Mouse (Mus musculus): Measurements from ENCODE around the gene Vmn2r81.
"Not testable (repeated sequence)": the region's sequence is repeated elsewhere in the genome, so short reads cannot be mapped to it uniquely, and the experiment has no call there.

Vmn2r81 gene

DNA sequence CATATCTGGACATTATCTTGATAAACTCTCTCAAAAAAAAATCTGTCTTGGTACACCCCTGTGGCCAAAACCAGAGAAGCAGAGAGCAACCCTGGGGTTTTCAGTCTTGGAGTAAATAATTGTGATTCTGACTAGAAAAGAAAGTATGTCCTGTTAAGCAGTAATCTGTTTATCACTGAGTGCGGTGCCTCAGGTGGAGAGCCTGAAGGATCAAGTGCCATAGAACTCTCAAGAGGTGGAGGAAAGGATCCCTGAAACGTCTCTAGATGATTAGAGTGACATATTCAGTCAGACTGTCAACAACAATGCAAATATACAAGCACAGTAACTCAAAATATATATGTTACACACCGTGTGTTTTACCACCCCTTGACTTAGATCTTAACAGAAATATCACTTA lies at the start of gene Vmn2r81:
Vmn2r81 (plus strand) TSS at position 301 of the 400 bp plus-strand sequence.
- not testable (repeated sequence) for DNase-seq (ENCODE audit: low spot score in 2 of 2)

DNA sequence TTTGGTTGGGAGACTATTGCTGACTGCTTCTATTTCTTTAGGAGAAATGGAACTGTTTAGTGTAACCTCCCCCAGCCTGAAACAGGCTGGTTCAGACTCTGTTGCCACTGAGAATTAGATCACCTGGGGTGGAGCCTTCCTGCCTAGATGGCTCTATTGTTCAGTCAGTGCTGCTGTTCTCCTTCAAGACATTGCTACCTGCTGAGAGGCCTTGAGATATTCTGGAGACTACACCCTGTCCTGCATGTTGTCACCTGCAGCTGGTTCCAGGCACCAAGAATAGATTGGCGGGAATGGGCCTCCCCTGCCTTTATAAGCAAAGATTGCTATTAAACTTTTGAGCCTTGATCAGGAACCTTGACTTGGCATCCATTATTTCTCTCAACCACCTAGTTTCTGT lies 47.5 kb upstream of the Vmn2r81 start:
- not testable (repeated sequence) for DNase-seq (ENCODE audit: low spot score in 2 of 2)

DNA sequence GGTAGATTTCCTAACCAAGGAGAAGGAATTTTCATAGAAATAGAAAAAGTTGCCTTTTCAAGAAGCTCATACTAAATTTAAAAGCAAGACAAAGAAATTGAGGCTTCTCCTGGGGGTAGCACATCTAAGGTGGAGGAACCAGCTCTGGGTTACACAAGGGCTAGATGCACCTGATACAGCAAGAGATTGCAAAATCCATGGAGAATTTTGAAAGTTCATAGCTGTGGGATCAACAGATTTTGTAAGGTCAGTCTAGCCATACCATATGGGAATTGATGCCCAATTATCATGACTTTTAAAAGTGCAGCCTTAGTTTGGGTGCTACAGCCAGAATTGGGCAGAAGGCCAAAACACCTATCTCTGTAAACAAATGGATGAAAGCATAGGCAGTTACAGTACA lies 27.1 kb upstream of the Vmn2r81 start:
- no peak for DNase-seq (ENCODE audit: low spot score in 2 of 2)

DNA sequence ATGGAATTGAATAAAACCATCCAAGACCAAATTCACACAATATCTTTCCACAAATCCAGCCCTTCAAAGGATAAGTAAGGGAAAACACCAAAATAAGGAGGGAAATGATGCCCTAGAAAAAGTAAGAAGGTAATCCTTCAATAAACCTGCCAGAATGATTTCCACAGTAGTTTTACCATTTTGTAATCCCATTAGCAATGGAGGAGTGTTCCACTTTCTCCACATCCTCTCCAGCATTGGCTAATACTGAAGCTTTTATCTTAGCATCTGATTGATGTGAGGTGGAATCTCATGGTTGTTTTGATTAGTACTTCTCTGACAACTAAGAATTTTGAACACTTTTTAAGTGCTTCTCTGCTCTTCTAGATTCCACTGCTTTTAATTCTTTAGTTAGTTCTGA lies 25.9 kb upstream of the Vmn2r81 start:
- no peak for DNase-seq (ENCODE audit: low spot score in 2 of 2)

DNA sequence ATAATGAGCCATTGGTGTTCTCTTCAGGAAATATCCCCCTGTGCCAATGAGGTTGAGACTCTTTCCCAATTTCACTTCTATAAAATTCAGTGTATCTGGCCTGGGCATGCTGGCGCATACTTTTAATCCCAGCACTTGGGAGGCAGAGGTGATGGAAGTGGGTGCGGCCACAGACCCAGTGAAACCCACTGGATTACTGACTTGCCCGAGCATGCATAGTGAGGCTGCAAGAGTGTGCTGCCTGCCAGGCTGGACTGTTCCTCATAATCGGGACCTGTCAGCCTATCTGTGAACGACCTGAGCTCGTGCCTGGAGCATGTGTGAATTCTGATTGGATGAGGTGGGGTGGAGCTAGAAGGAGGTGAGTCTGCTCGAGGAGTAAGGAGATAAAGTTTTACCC lies 25.3 kb upstream of the Vmn2r81 start:
- no peak for DNase-seq (ENCODE audit: low spot score in 2 of 2)

DNA sequence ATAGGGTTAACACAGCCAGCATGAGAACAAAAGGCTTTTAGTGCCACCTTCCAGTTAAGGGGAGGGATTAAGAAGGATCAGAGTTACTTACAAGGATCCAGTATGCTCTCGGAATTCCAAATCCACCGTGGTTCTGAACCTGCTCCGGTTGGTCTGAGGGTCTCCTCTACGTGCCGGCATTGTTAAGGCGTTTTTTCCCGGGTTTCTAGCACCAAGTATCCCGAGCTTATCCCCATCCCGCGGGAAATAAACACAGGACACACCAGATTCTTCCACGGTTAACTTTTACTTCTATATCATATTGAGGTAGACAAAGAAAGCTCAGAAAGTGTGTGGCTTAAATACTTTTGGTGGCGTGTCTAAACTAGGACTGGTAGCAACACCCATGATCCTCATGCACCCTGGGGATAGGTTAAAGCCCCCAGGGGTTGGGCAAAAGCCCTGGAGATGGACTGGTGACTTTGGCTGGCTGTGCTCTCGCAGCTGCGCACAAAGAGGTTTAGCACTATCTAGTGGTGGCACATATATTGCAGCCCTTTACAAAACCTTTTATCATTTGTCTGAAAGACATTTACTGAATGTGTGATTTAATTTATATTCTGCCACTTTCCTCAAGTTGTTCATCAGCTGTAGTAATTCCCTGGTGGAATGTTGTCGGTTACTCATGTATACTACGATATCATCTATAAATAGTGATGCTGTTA lies 74.7 kb downstream of the Vmn2r81 start:
- not testable (repeated sequence) for DNase-seq (ENCODE audit: low spot score in 2 of 2)

DNA sequence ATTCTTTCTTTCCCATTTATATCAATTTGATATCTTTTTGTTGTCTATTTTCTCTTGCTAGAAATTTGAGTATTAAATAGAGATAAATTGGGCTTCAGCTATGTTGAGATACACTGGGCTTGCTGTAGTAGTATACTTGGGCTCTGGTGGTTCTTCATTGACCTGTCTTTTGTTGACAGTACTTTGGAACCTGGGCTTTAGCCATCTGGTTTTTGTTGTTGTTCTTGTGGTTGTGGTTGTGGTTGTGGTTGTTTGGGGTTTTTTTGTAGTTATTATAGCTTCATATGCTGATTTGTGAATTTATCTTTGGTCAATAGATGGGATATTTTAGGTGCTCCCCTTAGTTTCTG lies 75.2 kb downstream of the Vmn2r81 start:
- DNase-seq (ENCODE audit: low spot score in 2 of 2) = no peak
